Mouse (Mus musculus): ENCODE data around the gene Eps15. TPM values are rescaled to one million over a fixed set of nuclear protein-coding genes. Genes with fewer than 3 reads are reported as not detected.

Eps15 gene
- 64.7 and 68.8 TPM in 2 replicates for polyA plus RNA-seq (2015; fragmentation: Nextera tagmentation; extraction: Ambion mirVana)

DNA sequence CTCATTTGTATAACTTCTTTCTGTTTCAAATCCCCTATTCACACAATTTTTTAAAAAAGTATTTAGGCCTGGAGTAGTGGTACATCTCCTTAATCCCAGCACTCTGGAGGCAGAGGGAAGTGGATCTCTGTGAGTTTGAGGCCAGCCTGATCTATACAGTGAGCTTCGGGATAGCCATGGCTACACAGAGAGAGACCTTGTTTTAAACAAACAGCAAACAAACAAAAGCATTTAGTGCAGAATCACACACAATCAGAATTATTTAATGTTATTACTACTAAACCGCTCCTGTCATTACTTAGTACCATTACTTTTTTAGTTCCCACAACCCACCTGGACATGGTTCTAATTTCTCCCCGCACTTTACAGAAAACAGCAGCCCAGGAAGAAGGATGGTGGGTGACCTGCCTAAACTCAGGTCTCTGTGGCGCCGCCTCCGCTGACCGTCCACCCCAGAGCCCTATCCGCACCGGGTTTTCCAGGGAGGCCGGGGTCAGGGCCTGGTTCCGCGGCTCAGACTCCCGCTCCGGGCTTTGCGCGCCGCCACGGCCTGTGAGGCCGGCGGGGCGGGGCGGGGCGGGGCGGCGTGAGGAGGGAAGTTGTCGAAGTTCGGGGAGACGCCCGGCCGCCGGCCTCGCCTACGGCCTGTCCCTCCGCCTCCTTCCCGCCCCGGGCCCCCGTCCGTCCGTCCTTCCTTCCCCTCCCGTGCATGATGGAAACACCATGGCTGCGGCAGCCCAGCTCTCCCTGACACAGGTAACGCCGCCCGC is at the start of gene Eps15:
Gene Eps15, plus strand, starts transcription at position 580 of the 770 bp plus-strand sequence.
- ATAC-seq (ENCODE audit: low FRiP score) = peak; percentile 96
- Histone ChIP-seq H3K4me1 (peaks cover 11% of the 10 kb centered on the region), H3K36me3 (no peaks in the 10 kb centered on the region), H3K4me2 (peak within 1 kb of the TSS; percentile 72), H3K27ac (replicated peaks) (peak within 1 kb of the TSS; percentile 71), H3K4me3 (replicated peaks) (peak within 1 kb of the TSS; percentile 77), H3K9me3 (replicated peaks) (no peaks in the 10 kb centered on the region), H3K9ac (replicated peaks) (peak within 1 kb of the TSS; percentile 65), H3K27me3 (replicated peaks) (no peaks in the 10 kb centered on the region)
- WGBS = 5% methylated on average over 26 of the region's 44 CpGs

DNA sequence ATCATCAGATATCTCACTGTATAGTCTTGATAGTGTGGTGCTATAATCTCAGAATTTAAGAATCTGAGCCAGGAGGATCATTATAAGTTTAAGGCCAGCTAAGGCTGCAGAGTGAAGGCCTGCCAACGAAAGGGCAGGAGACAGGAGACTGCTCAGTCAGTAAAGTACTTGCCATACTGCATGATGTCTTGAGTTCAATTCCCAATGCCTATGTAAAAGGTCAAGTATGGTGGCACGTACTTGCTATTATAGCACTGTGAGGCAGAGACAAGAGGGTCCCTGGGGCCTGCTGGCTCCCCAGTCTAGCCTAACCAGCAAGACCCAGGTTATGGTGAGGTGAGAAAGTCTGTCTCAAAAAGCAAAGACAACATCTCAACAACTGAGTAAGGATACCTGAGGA is 45.9 kb upstream of the Eps15 start, which contains the start of gene Calr4:
Gene Calr4, plus strand, starts transcription at position 301 of the 400 bp plus-strand sequence.
- no peak within 1 kb of the TSS for H3K4me3 ChIP-seq (replicated peaks)
- 89% methylated on average over 2 of the region's 2 CpGs for WGBS
- peaks cover 31% of the 10 kb centered on the region for H3K4me1 ChIP-seq
- ATAC-seq (ENCODE audit: low FRiP score) = no peak
- H3K36me3 ChIP-seq = no peaks in the 10 kb centered on the region
- no peaks in the 10 kb centered on the region for H3K27me3 ChIP-seq (replicated peaks)
- peak within 1 kb of the TSS; percentile 65 for H3K27ac ChIP-seq (replicated peaks)
- H3K9me3 ChIP-seq (replicated peaks) = no peaks in the 10 kb centered on the region
- no peak within 1 kb of the TSS for H3K9ac ChIP-seq (replicated peaks)
- no peak within 1 kb of the TSS for H3K4me2 ChIP-seq

DNA sequence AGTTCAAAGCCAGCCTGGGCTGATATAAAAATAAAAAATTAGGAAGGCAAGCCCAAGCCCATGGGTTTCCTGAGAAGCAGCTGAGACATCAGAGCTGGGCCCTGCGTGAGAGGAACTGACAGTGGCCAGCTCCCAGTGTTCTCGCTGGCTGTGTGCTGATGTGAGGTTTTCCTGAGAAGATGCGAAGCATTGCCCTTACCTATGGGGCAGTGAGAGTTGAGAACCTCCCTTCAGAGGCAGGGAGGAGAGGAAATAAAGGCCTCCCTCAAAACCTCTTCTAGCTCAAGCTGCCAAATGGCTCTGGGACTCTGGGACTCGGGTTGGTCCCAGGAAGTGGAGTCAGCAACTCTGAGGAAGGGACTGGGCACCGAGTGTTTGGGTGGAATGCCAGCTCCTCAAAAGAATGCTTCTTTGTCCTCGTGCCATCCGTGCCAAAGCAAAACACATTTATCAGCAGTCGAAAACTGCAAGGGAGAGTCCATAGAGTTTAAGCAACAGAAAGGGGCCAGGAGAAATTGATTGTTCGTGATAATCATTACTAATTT is 45.2 kb upstream of the Eps15 start:
- Histone ChIP-seq H3K4me2 (no peak overlapping the region), H3K27ac (replicated peaks) (peak overlapping the region; percentile 65), H3K9ac (replicated peaks) (no peak overlapping the region), H3K27me3 (replicated peaks) (no peaks in the 10 kb centered on the region), H3K4me3 (replicated peaks) (no peak overlapping the region), H3K9me3 (replicated peaks) (no peaks in the 10 kb centered on the region), H3K4me1 (peaks cover 25% of the 10 kb centered on the region), H3K36me3 (no peaks in the 10 kb centered on the region)
- ATAC-seq (ENCODE audit: low FRiP score) = 0 out of 2 replicates have a peak, but pooled peaks have one; percentile 19
- 47% methylated on average over 9 of the region's 9 CpGs for WGBS

DNA sequence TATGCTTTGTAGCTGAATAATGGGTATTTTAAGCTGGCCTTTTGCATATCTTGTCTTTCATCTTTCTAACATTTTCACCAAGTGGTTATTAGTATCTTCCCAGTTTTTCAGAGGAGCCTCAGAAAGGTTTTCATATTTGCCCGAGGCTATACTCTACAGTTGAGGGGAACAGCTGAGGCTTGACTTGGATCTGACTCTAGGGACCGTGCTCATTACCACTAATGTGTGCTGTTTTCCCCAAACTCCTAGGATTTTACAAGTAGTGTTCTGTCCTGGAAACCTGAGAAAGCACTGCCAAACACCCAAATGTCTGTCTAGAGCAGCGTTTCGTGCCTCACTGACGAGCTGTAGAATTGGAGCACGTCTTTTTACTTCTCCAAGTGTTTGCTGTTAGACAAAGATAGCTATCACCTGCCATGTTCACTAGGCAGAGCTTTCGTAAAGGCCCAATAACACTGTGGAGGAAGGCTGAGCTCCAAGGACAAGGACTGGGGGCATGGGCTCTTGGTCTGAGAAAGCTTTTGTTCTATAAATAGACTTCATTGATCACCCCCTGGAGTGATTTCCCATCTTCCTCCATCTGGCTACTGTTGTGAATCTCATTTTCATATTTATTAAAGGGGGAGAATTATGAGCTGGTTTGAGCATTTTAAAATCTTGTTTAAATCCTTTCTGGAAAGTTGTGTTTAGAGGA is 43.7 kb upstream of the Eps15 start:
- Histone ChIP-seq H3K27ac (replicated peaks) (peak overlapping the region; percentile 75), H3K36me3 (no peaks in the 10 kb centered on the region), H3K27me3 (replicated peaks) (no peaks in the 10 kb centered on the region), H3K9me3 (replicated peaks) (no peaks in the 10 kb centered on the region), H3K4me2 (no peak overlapping the region), H3K4me3 (replicated peaks) (no peak overlapping the region), H3K4me1 (peaks cover 24% of the 10 kb centered on the region), H3K9ac (replicated peaks) (no peak overlapping the region)
- 0 out of 2 replicates have a peak, but pooled peaks have one; percentile 35 for ATAC-seq (ENCODE audit: low FRiP score)
- WGBS = 35% methylated on average over 7 of the region's 7 CpGs

DNA sequence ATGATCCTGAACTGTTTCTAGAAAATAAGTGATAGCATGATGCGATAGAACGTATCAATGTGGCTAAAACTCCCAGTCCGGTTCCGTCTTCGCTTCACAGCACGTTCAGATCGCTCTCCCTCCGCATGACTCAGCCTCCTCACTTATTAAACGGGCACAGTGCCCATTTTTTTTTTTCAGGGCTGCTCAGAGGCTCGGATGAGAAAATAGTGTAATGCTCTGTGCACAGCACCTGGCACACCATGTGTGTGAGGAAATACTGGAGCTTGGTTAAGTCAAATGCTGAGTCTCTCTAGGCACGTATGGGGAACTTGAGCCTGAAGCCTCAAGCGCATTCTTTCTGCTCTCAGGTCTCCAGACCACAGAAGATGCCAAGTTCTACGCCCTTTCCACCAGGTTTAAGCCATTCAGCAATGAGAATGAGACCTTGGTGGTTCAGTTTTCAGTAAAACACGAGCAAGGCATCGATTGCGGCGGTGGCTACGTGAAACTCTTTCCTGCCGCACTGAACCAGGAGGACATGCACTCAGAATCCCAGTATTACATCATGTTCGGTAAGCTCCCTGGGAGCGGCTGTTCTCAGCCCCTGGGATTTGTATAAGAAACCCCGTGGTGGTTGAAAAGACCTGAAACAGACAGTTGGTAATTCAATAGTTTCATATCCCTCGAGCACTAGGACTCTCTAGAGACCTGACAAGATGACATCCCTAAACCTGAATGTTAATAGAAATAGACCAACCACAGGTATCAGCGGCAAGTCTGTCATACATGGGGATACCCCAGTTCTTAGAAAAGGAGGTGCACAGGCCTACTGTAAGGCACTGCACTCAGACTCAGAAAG is 41.4 kb upstream of the Eps15 start:
- H3K4me1 ChIP-seq = peaks cover 31% of the 10 kb centered on the region
- H3K4me3 ChIP-seq (replicated peaks) = no peak overlapping the region
- H3K27ac ChIP-seq (replicated peaks) = no peak overlapping the region
- H3K27me3 ChIP-seq (replicated peaks) = no peaks in the 10 kb centered on the region
- no peak overlapping the region for H3K4me2 ChIP-seq
- no peaks in the 10 kb centered on the region for H3K36me3 ChIP-seq
- H3K9me3 ChIP-seq (replicated peaks) = no peaks in the 10 kb centered on the region
- 66% methylated on average over 24 of the region's 24 CpGs for WGBS
- no peak overlapping the region for H3K9ac ChIP-seq (replicated peaks)
- ATAC-seq (ENCODE audit: low FRiP score) = no peak

GRCm38 (mm10) chr4:109241221-109241620 is 38.8 kb upstream of the Eps15 start:
- Histone ChIP-seq H3K27ac (replicated peaks) (no peak overlapping the region), H3K4me3 (replicated peaks) (no peak overlapping the region), H3K27me3 (replicated peaks) (no peaks in the 10 kb centered on the region), H3K9ac (replicated peaks) (no peak overlapping the region), H3K4me2 (no peak overlapping the region), H3K9me3 (replicated peaks) (no peaks in the 10 kb centered on the region), H3K36me3 (no peaks in the 10 kb centered on the region), H3K4me1 (peaks cover 18% of the 10 kb centered on the region)
- no peak for ATAC-seq (ENCODE audit: low FRiP score)

- Histone ChIP-seq H3K4me1 (peaks cover 11% of the 10 kb centered on the region), H3K27me3 (replicated peaks) (no peaks in the 10 kb centered on the region), H3K4me2 (no peak overlapping the region), H3K4me3 (replicated peaks) (no peak overlapping the region), H3K9me3 (replicated peaks) (no peaks in the 10 kb centered on the region), H3K36me3 (no peaks in the 10 kb centered on the region), H3K9ac (replicated peaks) (no peak overlapping the region), H3K27ac (replicated peaks) (no peak overlapping the region)
- 41% methylated on average over 4 of the region's 4 CpGs for WGBS
- ATAC-seq (ENCODE audit: low FRiP score) = no peak
Measured at GRCm38 (mm10) chr4:109241934-109242333, 38.1 kb upstream of the Eps15 start.

- Histone ChIP-seq H3K27me3 (replicated peaks) (no peaks in the 10 kb centered on the region), H3K4me1 (peaks cover 8% of the 10 kb centered on the region; the same call in 1 of the 2 replicates), H3K36me3 (no peaks in the 10 kb centered on the region), H3K4me2 (no peak overlapping the region), H3K4me3 (replicated peaks) (no peak overlapping the region), H3K27ac (replicated peaks) (no peak overlapping the region), H3K9ac (replicated peaks) (no peak overlapping the region), H3K9me3 (replicated peaks) (no peaks in the 10 kb centered on the region)
- ATAC-seq (ENCODE audit: low FRiP score) = no peak
- WGBS = 88% methylated on average over 7 of the region's 7 CpGs
Measured at GRCm38 (mm10) chr4:109244506-109244905, 35.6 kb upstream of the Eps15 start.

- ATAC-seq (ENCODE audit: low FRiP score) = no peak
- H3K27ac ChIP-seq (replicated peaks) = no peak overlapping the region
- 87% methylated on average over 6 of the region's 6 CpGs for WGBS
- H3K4me2 ChIP-seq = no peak overlapping the region
- no peaks in the 10 kb centered on the region for H3K27me3 ChIP-seq (replicated peaks)
- H3K9me3 ChIP-seq (replicated peaks) = no peaks in the 10 kb centered on the region
- peaks cover 8% of the 10 kb centered on the region; the same call in 1 of the 2 replicates for H3K4me1 ChIP-seq
- H3K9ac ChIP-seq (replicated peaks) = no peak overlapping the region
- H3K36me3 ChIP-seq = no peaks in the 10 kb centered on the region
- no peak overlapping the region for H3K4me3 ChIP-seq (replicated peaks)
Measured at GRCm38 (mm10) chr4:109245016-109245620, 35.0 kb upstream of the Eps15 start.

- Histone ChIP-seq H3K36me3 (no peaks in the 10 kb centered on the region), H3K4me3 (replicated peaks) (no peak overlapping the region), H3K27ac (replicated peaks) (no peak overlapping the region), H3K27me3 (replicated peaks) (no peaks in the 10 kb centered on the region), H3K9ac (replicated peaks) (no peak overlapping the region), H3K4me1 (no peaks in the 10 kb centered on the region), H3K9me3 (replicated peaks) (no peaks in the 10 kb centered on the region), H3K4me2 (no peak overlapping the region)
- WGBS = 43% methylated on average over 3 of the region's 3 CpGs
- ATAC-seq (ENCODE audit: low FRiP score) = no peak
Measured at GRCm38 (mm10) chr4:109251605-109252004, 28.5 kb upstream of the Eps15 start.

- Histone ChIP-seq H3K4me1 (no peaks in the 10 kb centered on the region), H3K4me2 (no peak overlapping the region), H3K9ac (replicated peaks) (no peak overlapping the region), H3K27ac (replicated peaks) (no peak overlapping the region), H3K36me3 (no peaks in the 10 kb centered on the region), H3K27me3 (replicated peaks) (no peaks in the 10 kb centered on the region), H3K4me3 (replicated peaks) (no peak overlapping the region), H3K9me3 (replicated peaks) (no peaks in the 10 kb centered on the region)
- ATAC-seq (ENCODE audit: low FRiP score) = no peak
- 84% methylated on average over 4 of the region's 4 CpGs for WGBS
Measured at GRCm38 (mm10) chr4:109252199-109252598, 27.9 kb upstream of the Eps15 start.
